Mouse (Mus musculus) embryonic facial prominence, embryonic 10.5 days (tissue): ENCODE results near the gene Jak3. TPM values are rescaled to one million over a fixed set of nuclear protein-coding genes. Genes with fewer than 3 reads are reported as not detected.

Source experiments
- microRNA-seq: library from miRNA; unstranded; fragments of <30 nt; microRNA quantifications from one replicate; pipeline ENCODE4, GENCODE M21; 2017
- polyA plus RNA-seq: library from polyadenylated mRNA; unstranded; fragments of >200 nt; fragmentation: Nextera tagmentation; extraction: Ambion mirVana; gene quantifications from 2 replicates; pipeline ENCODE4 v1.2.1, GENCODE M21; 2016

Jak3 gene
- polyA plus RNA-seq, 1 experiment from 2014 or later = 3.6 TPM

Small RNA genes lying within 50 kb of the gene (microRNA-seq; reads per million reads assigned to microRNA genes)
- not detected for gene Mir6769b

Other genes starting within 250 kb of the Jak3 start
- 66.4 and 69.4 TPM in 2 replicates for gene Abhd8, start 212.6 kb upstream of the Jak3 start, polyA plus RNA-seq
- gene Mrpl34, start 211.3 kb upstream of the Jak3 start, polyA plus RNA-seq = 223 and 236 TPM in 2 replicates
- 131 and 134 TPM in 2 replicates for gene Dda1, start 207.1 kb upstream of the Jak3 start, polyA plus RNA-seq
- 2.4 and 3.2 TPM in 2 replicates for gene Ano8, start 190.3 kb upstream of the Jak3 start, polyA plus RNA-seq
- gene Gtpbp3, start 188.2 kb upstream of the Jak3 start, polyA plus RNA-seq = 24.5 and 25.3 TPM in 2 replicates
- 58.0 and 59.2 TPM in 2 replicates for gene Plvap, start 164.5 kb upstream of the Jak3 start, polyA plus RNA-seq
- gene Ccdc194, start 150.6 kb upstream of the Jak3 start, polyA plus RNA-seq = 0.12 and 0.26 TPM in 2 replicates
- gene Bst2, start 138.8 kb upstream of the Jak3 start, polyA plus RNA-seq = 5.8 and 7.2 TPM in 2 replicates
- 76.9 and 80.7 TPM in 2 replicates for gene Mvb12a, start 133.4 kb upstream of the Jak3 start, polyA plus RNA-seq
- 0.52 and 0.54 TPM in 2 replicates for gene Tmem221, start 117.4 kb upstream of the Jak3 start, polyA plus RNA-seq
- 0.15 TPM in 1 of 2 replicates, not detected in the other for gene Nxnl1, start 109.7 kb upstream of the Jak3 start, polyA plus RNA-seq
- gene Slc27a1, start 107.4 kb upstream of the Jak3 start, polyA plus RNA-seq = 21.8 and 30.7 TPM in 2 replicates
- 249 and 260 TPM in 2 replicates for gene Pgls, start 84.1 kb upstream of the Jak3 start, polyA plus RNA-seq
- 4.8 and 5.0 TPM in 2 replicates for gene Fam129c, start 78.6 kb upstream of the Jak3 start, polyA plus RNA-seq
- gene Colgalt1, start 65.3 kb upstream of the Jak3 start, polyA plus RNA-seq = 52.1 and 53.7 TPM in 2 replicates
- gene Unc13a, start 4.5 kb upstream of the Jak3 start, polyA plus RNA-seq = 2.2 TPM in 2 replicates
- gene Insl3, start 12.9 kb downstream of the Jak3 start, polyA plus RNA-seq = 0.55 TPM in 1 of 2 replicates, not detected in the other
- gene B3gnt3, start 25.5 kb downstream of the Jak3 start, polyA plus RNA-seq = 0.54 and 0.72 TPM in 2 replicates
- 6.0 and 7.9 TPM in 2 replicates for gene Fcho1, start 49.4 kb downstream of the Jak3 start, polyA plus RNA-seq
- gene Zfp709, start 205.7 kb downstream of the Jak3 start, polyA plus RNA-seq = 4.6 and 5.5 TPM in 2 replicates
- gene Zfp882, start 232.3 kb downstream of the Jak3 start, polyA plus RNA-seq = 8.4 TPM in 2 replicates
- gene Zfp617, start 232.3 kb downstream of the Jak3 start, polyA plus RNA-seq = 33.0 and 33.1 TPM in 2 replicates